Mouse (Mus musculus): Measurements from ENCODE around the gene Tbp.

GRCm38 (mm10) chr17:15518766-15519165 lies 19.1 kb downstream of the Tbp start:
- no peak for TF ChIP-seq CTCF (IDR thresholded peaks at IDR 0.05; ENCODE audit: insufficient read depth, low read length)
- TF ChIP-seq POLR2A (IDR thresholded peaks at IDR 0.05; ENCODE audit: borderline replicate concordance, extremely low read depth, low read depth, low read length): no peak
